Mouse (Mus musculus) ES-E14 (cell line): ENCODE results near the gene Wnt5a.

ENCODE experiments used
- HCFC1 ChIP-seq: IDR thresholded peaks from 2 replicates; pipeline ENCODE4 v1.6.1; 2012; ENCODE audit warnings: low read length, inconsistent platforms, borderline replicate concordance; ENCODE audit not compliant: insufficient read depth
- MAFK ChIP-seq: IDR thresholded peaks from 2 replicates; pipeline ENCODE4 v1.6.1; 2014; ENCODE audit warnings: mild to moderate bottlenecking, low read depth, low read length, inconsistent platforms; ENCODE audit not compliant: insufficient read depth
- ZC3H11A ChIP-seq: IDR thresholded peaks from 2 replicates; pipeline ENCODE4 v1.6.1; 2012; ENCODE audit warnings: low read depth, mild to moderate bottlenecking, inconsistent platforms, low read length, borderline replicate concordance
- ZNF384 ChIP-seq: IDR thresholded peaks from 2 replicates; pipeline ENCODE4 v1.6.1; 2012; ENCODE audit warnings: low read depth, low read length, inconsistent platforms

- no peak for TF ChIP-seq HCFC1
- TF ChIP-seq MAFK: no peak
- TF ChIP-seq ZNF384: no peak
- TF ChIP-seq ZC3H11A: no peak
These were observed 36.6 kb upstream of the Wnt5a start for GRCm38 (mm10) chr14:28467956-28468355.
